Mouse (Mus musculus): Measurements from ENCODE around the gene Celf5. TPM values are rescaled to one million over a fixed set of nuclear protein-coding genes. Genes with fewer than 3 reads are reported as not detected.

The Celf5 gene
- polyA plus RNA-seq, 1 experiment from 2014 or later: 109 TPM

DNA sequence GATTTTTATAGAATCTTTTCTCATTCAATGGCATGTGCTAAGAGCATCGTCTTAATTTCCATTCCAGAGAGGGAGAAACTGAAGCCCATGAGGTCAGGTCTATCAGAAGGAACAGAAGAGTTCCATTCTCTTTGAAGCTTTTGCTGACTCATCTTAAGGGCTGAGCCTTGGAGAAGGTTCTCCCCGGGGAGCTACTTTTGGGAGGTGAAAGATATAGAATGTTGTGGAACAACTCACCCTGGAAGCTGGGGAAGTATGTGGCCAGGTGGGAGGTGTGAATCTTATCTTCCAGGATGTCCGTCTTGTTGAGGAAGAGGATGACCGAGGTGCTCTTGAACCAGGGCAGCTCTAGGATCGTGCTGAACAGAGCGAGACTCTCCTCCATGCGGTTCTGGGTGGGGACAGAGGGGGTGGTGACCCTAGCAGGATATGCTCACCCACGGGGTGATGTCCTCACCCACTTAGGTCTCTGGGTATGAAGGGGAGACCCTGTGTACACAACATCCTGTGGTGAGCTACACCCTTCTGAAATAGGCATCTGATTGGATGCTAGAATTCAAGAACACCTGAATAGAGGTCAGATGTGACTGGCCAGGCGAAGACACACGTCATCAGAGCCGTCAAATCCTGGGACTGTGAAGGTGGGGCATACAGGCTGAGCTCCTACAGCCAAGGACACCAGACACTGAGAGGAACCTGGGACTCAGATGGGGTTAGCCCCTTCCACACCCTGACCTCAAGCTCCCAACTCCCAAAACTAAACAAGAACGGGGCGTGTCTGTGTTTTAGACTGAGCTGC, 25.4 kb upstream of the Celf5 start:
- WGBS: 81% methylated on average over 13 of the region's 13 CpGs
- Histone ChIP-seq H3K27me3 (replicated peaks) (peaks cover 5% of the 10 kb centered on the region; the same call in 1 of the 2 replicates), H3K27ac (no peak overlapping the region), H3K4me2 (no peak overlapping the region), H3K4me1 (0 out of 2 replicates have a peak, but pooled peaks cover 1% of the 10 kb centered on the region), H3K9ac (no peak overlapping the region), H3K36me3 (replicated peaks) (no peaks in the 10 kb centered on the region), H3K9me3 (no peaks in the 10 kb centered on the region), H3K4me3 (no peak overlapping the region)
- ATAC-seq (replicated peaks): no peak

DNA sequence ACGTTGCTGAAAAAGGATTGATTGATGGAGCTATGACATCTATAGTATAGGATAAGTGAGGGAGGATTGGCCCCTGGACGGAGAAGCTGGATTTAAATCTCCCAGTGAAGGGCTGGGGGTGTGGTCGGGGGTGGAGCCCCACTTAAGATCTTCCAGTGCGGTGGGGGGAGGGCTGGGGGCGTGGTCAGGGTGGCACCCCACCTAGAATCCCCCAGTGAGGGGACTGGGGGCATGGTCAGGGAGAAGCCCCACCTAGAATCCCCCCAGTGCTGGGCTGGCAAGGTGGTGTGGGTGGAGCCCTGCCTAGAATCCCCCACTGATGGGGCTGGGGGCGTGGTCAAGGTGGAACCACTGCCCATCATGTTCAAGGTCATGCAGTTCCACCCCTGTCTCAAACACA, 24.6 kb upstream of the Celf5 start:
- 32% methylated on average over 6 of the region's 6 CpGs for WGBS
- H3K4me1 ChIP-seq: 0 out of 2 replicates have a peak, but pooled peaks cover 3% of the 10 kb centered on the region
- no peak for ATAC-seq (replicated peaks)

GRCm38 (mm10) chr10:81505016-81505664, 22.6 kb upstream of the Celf5 start:
- H3K4me3 ChIP-seq: no peak overlapping the region
- ATAC-seq (replicated peaks): no peak
- no peaks in the 10 kb centered on the region for H3K9me3 ChIP-seq
- 0 out of 2 replicates have a peak, but pooled peaks cover 3% of the 10 kb centered on the region for H3K4me1 ChIP-seq
- 80% methylated on average over 15 of the region's 15 CpGs for WGBS
- H3K27me3 ChIP-seq (replicated peaks): peaks cover 5% of the 10 kb centered on the region; the same call in 1 of the 2 replicates
- no peak overlapping the region for H3K27ac ChIP-seq
- no peak overlapping the region for H3K9ac ChIP-seq
- H3K4me2 ChIP-seq: no peak overlapping the region
- H3K36me3 ChIP-seq (replicated peaks): no peaks in the 10 kb centered on the region

More for the DNA sequence above, 24.6 kb upstream of the Celf5 start:
- Histone ChIP-seq H3K4me2 (no peak overlapping the region), H3K4me3 (no peak overlapping the region), H3K36me3 (replicated peaks) (no peaks in the 10 kb centered on the region), H3K27ac (no peak overlapping the region), H3K9ac (no peak overlapping the region), H3K9me3 (no peaks in the 10 kb centered on the region), H3K27me3 (replicated peaks) (peaks cover 5% of the 10 kb centered on the region; the same call in 1 of the 2 replicates)

GRCm38 (mm10) chr10:81502658-81503057, 20.1 kb upstream of the Celf5 start:
- Histone ChIP-seq H3K36me3 (replicated peaks) (no peaks in the 10 kb centered on the region), H3K4me1 (peaks cover 5% of the 10 kb centered on the region; the same call in 1 of the 2 replicates), H3K9me3 (no peaks in the 10 kb centered on the region), H3K4me2 (peak overlapping the region; percentile 70), H3K27ac (no peak overlapping the region), H3K27me3 (replicated peaks) (peaks cover 5% of the 10 kb centered on the region; the same call in 1 of the 2 replicates), H3K9ac (peak overlapping the region; percentile 42), H3K4me3 (peak overlapping the region; percentile 40)
- ATAC-seq (replicated peaks): peak; percentile 31; the same call in 1 of the 2 replicates
- 6% methylated on average over 36 of the region's 36 CpGs for WGBS

DNA sequence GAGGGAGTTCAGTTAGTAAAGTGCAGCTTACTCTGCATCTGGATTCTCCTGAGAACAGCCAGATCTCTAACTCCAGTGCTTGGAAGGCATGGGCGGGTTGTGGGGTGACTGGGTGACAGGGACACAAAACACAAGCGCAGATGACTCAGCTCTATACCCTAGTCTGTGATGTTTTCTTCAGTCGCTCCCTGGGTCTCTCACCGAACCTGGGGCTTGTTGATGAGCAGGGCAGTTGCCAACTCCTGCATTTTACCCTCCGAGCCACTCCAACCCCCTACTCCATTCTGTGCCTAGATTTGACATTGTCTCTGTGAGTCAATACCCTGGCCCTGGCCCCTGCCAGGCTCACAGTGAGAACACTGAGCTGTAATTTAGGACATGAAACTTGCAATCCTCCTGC, 19.4 kb upstream of the Celf5 start:
- H3K9me3 ChIP-seq: no peaks in the 10 kb centered on the region
- H3K4me1 ChIP-seq: peaks cover 13% of the 10 kb centered on the region; the same call in 1 of the 2 replicates
- ATAC-seq (replicated peaks): no peak
- no peak overlapping the region for H3K27ac ChIP-seq
- peaks cover 5% of the 10 kb centered on the region; the same call in 1 of the 2 replicates for H3K27me3 ChIP-seq (replicated peaks)
- H3K4me2 ChIP-seq: no peak overlapping the region
- no peak overlapping the region for H3K9ac ChIP-seq
- no peaks in the 10 kb centered on the region for H3K36me3 ChIP-seq (replicated peaks)
- WGBS: 83% methylated on average over 5 of the region's 5 CpGs
- no peak overlapping the region for H3K4me3 ChIP-seq

GRCm38 (mm10) chr10:81500032-81500431, 17.5 kb upstream of the Celf5 start, which contains the start of gene S1pr4:
S1pr4 (minus strand) TSS chr10:81500132.
- ATAC-seq (replicated peaks): no peak
- Histone ChIP-seq H3K9me3 (no peaks in the 10 kb centered on the region), H3K27me3 (replicated peaks) (peaks cover 5% of the 10 kb centered on the region; the same call in 1 of the 2 replicates), H3K27ac (no peak within 1 kb of the TSS), H3K4me2 (no peak within 1 kb of the TSS), H3K36me3 (replicated peaks) (no peaks in the 10 kb centered on the region), H3K4me3 (no peak within 1 kb of the TSS), H3K9ac (no peak within 1 kb of the TSS), H3K4me1 (peaks cover 20% of the 10 kb centered on the region)
- WGBS: 88% methylated on average over 3 of the region's 3 CpGs

GRCm38 (mm10) chr10:81499250-81499901, 16.9 kb upstream of the Celf5 start:
- no peaks in the 10 kb centered on the region for H3K9me3 ChIP-seq
- peaks cover 27% of the 10 kb centered on the region for H3K4me1 ChIP-seq
- 79% methylated on average over 19 of the region's 23 CpGs for WGBS
- no peak overlapping the region for H3K4me2 ChIP-seq
- H3K9ac ChIP-seq: no peak overlapping the region
- H3K36me3 ChIP-seq (replicated peaks): no peaks in the 10 kb centered on the region
- ATAC-seq (replicated peaks): no peak
- no peak overlapping the region for H3K27ac ChIP-seq
- peaks cover 5% of the 10 kb centered on the region; the same call in 1 of the 2 replicates for H3K27me3 ChIP-seq (replicated peaks)
- no peak overlapping the region for H3K4me3 ChIP-seq

GRCm38 (mm10) chr10:81498316-81499249, 16.1 kb upstream of the Celf5 start:
- H3K4me3 ChIP-seq: no peak overlapping the region
- H3K27me3 ChIP-seq (replicated peaks): 0 out of 2 replicates have a peak, but pooled peaks cover under 1% of the 10 kb centered on the region
- H3K4me1 ChIP-seq: peaks cover 34% of the 10 kb centered on the region
- H3K9ac ChIP-seq: no peak overlapping the region
- no peaks in the 10 kb centered on the region for H3K9me3 ChIP-seq
- no peak overlapping the region for H3K4me2 ChIP-seq
- H3K27ac ChIP-seq: no peak overlapping the region
- no peak for ATAC-seq (replicated peaks)
- whole genome bisulfite sequencing: 84% methylated on average over 38 of the region's 38 CpGs
- no peaks in the 10 kb centered on the region for H3K36me3 ChIP-seq (replicated peaks)

DNA sequence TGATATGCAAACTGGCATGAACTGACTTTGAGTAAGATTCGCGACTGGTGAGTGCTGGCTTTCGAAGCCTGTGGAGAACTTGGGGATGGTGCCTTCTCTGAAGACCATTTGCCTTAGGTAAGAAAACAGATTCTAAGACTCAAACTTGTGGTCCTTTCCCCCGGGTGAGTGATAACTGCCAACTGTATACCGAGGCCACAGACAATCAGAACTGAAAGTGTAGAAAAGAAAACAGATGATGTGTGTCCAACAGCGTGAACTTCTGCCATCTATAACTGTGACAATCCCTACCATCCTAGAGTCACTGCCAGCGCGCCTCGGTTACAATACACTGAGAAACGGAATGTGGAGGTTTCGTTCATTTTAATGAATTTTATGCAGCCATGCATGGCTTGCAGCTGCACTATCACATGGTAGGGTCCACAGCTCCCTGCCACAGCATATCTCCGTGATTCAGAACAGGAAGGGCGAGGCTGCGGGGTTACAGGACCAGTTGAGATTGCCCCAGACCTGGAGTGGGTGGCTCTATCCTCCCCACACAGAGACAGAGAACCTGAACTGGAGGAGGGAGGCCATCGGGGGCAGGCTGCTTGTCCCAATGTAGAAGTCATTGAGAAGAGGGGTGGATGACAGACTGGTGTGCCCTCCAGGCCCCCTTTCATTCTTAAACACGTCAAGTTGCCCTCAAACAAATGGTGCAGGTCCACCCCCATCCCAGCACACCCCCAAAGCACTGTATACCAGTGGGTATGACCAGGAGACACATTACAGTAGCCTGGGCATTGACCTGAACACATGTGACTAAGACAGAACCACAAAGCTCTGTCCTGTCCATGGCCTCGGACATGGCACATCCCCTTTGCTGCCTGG, 15.1 kb upstream of the Celf5 start:
- Histone ChIP-seq H3K4me2 (peak overlapping the region; percentile 84), H3K4me1 (peaks cover 31% of the 10 kb centered on the region), H3K9ac (no peak overlapping the region; the same call in 1 of the 2 replicates), H3K4me3 (peak overlapping the region; percentile 83), H3K27ac (peak overlapping the region; percentile 80; the same call in 1 of the 2 replicates), H3K36me3 (replicated peaks) (no peaks in the 10 kb centered on the region), H3K9me3 (no peaks in the 10 kb centered on the region), H3K27me3 (replicated peaks) (no peaks in the 10 kb centered on the region)
- 78% methylated on average over 17 of the region's 17 CpGs for WGBS
- no peak for ATAC-seq (replicated peaks)

DNA sequence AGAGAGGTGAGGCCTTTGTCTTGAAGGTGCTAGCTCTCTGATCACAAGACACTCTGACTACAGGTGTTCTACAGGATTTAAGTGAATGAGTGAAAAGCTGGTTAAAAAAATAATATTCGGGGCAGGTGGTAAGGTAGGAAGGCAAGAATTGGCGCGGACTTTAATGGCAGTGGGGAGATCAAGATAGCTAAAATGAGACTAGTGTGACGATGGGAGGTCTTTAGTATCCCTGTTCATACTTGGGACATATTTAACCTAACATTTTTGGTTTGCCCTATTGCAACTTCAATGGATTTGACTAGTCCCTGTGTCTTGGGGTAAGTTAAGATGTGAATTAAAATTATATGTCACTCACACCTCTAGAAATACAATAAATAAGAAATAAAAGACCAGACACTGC, 14.5 kb upstream of the Celf5 start:
- H3K36me3 ChIP-seq (replicated peaks): peaks cover under 1% of the 10 kb centered on the region; the same call in 1 of the 2 replicates
- peaks cover 31% of the 10 kb centered on the region for H3K4me1 ChIP-seq
- H3K27ac ChIP-seq: peak overlapping the region; percentile 80
- H3K4me2 ChIP-seq: peak overlapping the region; percentile 84
- 27% methylated on average over 4 of the region's 4 CpGs for WGBS
- peak overlapping the region; percentile 83 for H3K4me3 ChIP-seq
- ATAC-seq (replicated peaks): no peak
- no peaks in the 10 kb centered on the region for H3K9me3 ChIP-seq
- H3K9ac ChIP-seq: peak overlapping the region; percentile 44
- H3K27me3 ChIP-seq (replicated peaks): no peaks in the 10 kb centered on the region

Measured in midbrain, embryonic 15.5 days (tissue).